Mouse (Mus musculus): Measurements from ENCODE around the gene Aifm3. TPM values are rescaled to one million over a fixed set of nuclear protein-coding genes. Genes with fewer than 3 reads are reported as not detected.

Aifm3 gene
- polyA plus RNA-seq, 1 experiment from 2014 or later, result 6.4 TPM

- Histone ChIP-seq H3K36me3 (replicated peaks; ENCODE audit: control insufficient read depth, insufficient read depth) (no peaks in the 10 kb centered on the region), H3K9ac (no peak overlapping the region), H3K9me3 (ENCODE audit: control insufficient read depth, low read length) (no peaks in the 10 kb centered on the region), H3K27me3 (ENCODE audit: control insufficient read depth, insufficient read depth, low read length) (0 out of 2 replicates have a peak, but pooled peaks cover 9% of the 10 kb centered on the region), H3K4me1 (replicated peaks; ENCODE audit: control insufficient read depth, insufficient read depth, low read length) (peaks cover 13% of the 10 kb centered on the region; the same call in 1 of the 2 replicates), H3K27ac (no peak overlapping the region), H3K4me3 (replicated peaks; ENCODE audit: low read length) (no peak overlapping the region), H3K4me2 (replicated peaks) (no peak overlapping the region)
- DNase-seq (ENCODE audit: low spot score), result no peak
- no peak for ATAC-seq (ENCODE audit: low FRiP score)
- WGBS, result 62% methylated on average over 4 of the region's 4 CpGs
Measured at GRCm38 (mm10) chr16:17556907-17557306, 67.5 kb downstream of the Aifm3 start.

Other genes starting within 250 kb of the Aifm3 start
- gene Tmem191c, start 213.5 kb upstream of the Aifm3 start, polyA plus RNA-seq (2014; fragmentation: Nextera tagmentation; extraction: Ambion mirVana), result 36.6 and 45.7 TPM in 2 replicates
- gene Serpind1, start 158.2 kb upstream of the Aifm3 start, polyA plus RNA-seq (2014; fragmentation: Nextera tagmentation; extraction: Ambion mirVana), result 1.7 and 2.4 TPM in 2 replicates
- gene Snap29, start 83.6 kb upstream of the Aifm3 start, polyA plus RNA-seq (2014; fragmentation: Nextera tagmentation; extraction: Ambion mirVana), result 10.3 and 10.8 TPM in 2 replicates
- 70.9 and 74.0 TPM in 2 replicates for gene Pi4ka, start 83.3 kb upstream of the Aifm3 start, polyA plus RNA-seq (2014; fragmentation: Nextera tagmentation; extraction: Ambion mirVana)
- gene Crkl, start 37.6 kb upstream of the Aifm3 start, polyA plus RNA-seq (2014; fragmentation: Nextera tagmentation; extraction: Ambion mirVana), result 65.0 and 78.5 TPM in 2 replicates
- 112 and 117 TPM in 2 replicates for gene Lztr1, start 19.1 kb downstream of the Aifm3 start, polyA plus RNA-seq (2014; fragmentation: Nextera tagmentation; extraction: Ambion mirVana)
- 52.0 and 58.9 TPM in 2 replicates for gene Thap7, start 41.5 kb downstream of the Aifm3 start, polyA plus RNA-seq (2014; fragmentation: Nextera tagmentation; extraction: Ambion mirVana)
- gene Lrrc74b, start 71.6 kb downstream of the Aifm3 start, polyA plus RNA-seq (2014; fragmentation: Nextera tagmentation; extraction: Ambion mirVana), result 0.74 and 0.92 TPM in 2 replicates
- 2.5 and 2.8 TPM in 2 replicates for gene P2rx6, start 72.3 kb downstream of the Aifm3 start, polyA plus RNA-seq (2014; fragmentation: Nextera tagmentation; extraction: Ambion mirVana)
- gene Slc7a4, start 93.6 kb downstream of the Aifm3 start, polyA plus RNA-seq (2014; fragmentation: Nextera tagmentation; extraction: Ambion mirVana), result 41.2 and 42.0 TPM in 2 replicates
- gene Smpd4, start 129.7 kb downstream of the Aifm3 start, polyA plus RNA-seq (2014; fragmentation: Nextera tagmentation; extraction: Ambion mirVana), result 22.3 and 24.5 TPM in 2 replicates
- 7.8 and 11.7 TPM in 2 replicates for gene Ccdc74a, start 156.9 kb downstream of the Aifm3 start, polyA plus RNA-seq (2014; fragmentation: Nextera tagmentation; extraction: Ambion mirVana)
- 38.2 and 42.0 TPM in 2 replicates for gene Med15, start 243.3 kb downstream of the Aifm3 start, polyA plus RNA-seq (2014; fragmentation: Nextera tagmentation; extraction: Ambion mirVana)

Data from hindbrain, embryonic 14.5 days (tissue).